Mouse (Mus musculus) cerebellum, adult 2 months (tissue): ENCODE data around the gene Olfr457.

Experiments used
- CTCF ChIP-seq: fragments of 200-500 bp; IDR thresholded peaks from 2 replicates; pipeline ENCODE4 v1.5.1; 2011; ENCODE audit warnings: low read depth, mild to moderate bottlenecking, control low read depth, low read length, moderate library complexity, borderline replicate concordance; ENCODE audit not compliant: insufficient read depth
- POLR2A ChIP-seq: fragments of 200-500 bp; IDR thresholded peaks from 2 replicates; pipeline ENCODE4 v1.6.1; 2011; ENCODE audit warnings: low read length, control low read depth, borderline replicate concordance; ENCODE audit not compliant: insufficient read depth

DNA sequence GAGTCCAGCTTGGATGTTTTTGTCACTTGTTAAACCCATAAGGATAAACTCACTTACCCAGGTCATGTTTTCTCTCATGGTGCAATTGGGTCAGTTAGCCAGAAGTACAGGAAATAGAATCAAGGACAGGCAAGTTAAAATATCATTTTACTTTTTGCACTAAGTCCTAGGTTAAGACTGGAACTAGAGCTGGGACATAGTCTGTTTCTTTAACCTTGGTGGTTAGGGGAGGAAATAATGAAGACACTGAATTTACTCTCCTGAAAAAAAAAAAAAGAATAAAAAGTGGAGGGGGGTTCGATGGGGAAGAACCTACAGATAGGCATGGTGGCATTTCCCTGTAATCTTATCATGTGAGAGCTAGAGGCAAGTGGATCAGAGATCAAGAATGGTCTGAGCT, 11.0 kb upstream of the Olfr457 start, which contains the start of gene Olfr456:
- TF ChIP-seq POLR2A (no peak), CTCF (no peak)
